Mouse (Mus musculus): Measurements from ENCODE around the gene Uck2.

Gene Uck2

DNA sequence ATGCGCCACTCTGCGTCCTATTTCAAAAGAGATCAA, at the start of gene Uck2:
Uck2 (minus strand) TSS at position 1 of the 36 bp plus-strand sequence.
- DNase-seq (ENCODE audit: low read depth, low spot score), result no peak

DNA sequence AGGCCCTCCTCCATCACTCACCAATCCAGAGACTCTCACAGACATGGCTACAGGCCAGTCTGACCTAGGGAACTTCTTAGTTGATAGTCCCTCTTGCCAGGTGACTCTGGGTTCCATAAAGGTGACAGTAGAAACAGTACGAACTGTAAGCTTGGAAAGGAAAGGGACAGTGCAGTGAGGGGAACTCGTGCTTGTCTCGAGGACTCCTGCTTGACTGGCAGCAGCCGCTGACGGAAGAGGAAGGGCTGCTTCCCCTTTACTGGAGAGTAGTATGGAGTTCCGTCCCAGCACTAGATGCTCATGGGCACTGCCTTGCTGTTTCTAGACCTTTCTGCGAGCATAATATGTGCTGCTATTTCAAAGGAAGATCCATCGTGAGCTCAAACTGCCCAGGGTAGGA, 46.0 kb upstream of the Uck2 start:
- DNase-seq (ENCODE audit: low read depth, low spot score), result no peak

DNA sequence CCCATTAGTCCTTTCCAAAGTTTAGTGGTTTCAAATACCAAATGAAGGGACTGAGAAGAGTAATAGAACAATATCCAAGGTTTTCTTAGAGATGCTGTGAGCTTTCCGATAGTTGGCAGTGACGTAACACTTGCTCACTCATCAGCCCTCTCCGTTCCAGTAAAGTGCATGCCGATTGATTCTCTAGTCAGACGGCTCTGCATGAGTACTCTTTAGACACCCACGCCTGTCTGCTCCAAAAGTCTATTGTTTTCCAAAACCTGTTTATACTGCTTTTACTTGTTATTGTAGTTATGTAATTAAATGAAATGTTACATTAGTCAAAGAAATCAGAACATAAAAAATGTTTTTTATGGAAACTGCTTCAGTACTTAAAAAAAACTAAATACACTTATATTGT, 43.7 kb upstream of the Uck2 start:
- DNase-seq (ENCODE audit: low read depth, low spot score), result no peak

DNA sequence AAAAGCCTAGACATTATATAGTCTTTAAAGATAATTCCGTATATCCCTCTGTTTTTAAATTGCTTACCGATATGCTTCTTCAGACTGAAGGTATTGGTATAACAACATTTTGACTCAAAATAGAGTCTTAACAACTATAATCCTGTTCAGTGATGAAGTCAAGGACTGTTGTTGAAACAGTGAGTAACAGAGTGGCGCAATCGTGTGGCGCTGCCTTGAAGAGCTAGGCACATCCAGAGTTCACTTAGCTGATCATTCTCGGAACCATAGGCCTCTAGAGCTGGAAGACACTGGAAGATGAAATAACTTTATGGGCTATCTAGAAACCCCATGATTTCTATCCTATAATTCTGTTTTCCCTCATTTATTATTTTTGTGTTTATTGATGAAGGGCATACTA, 36.6 kb upstream of the Uck2 start:
- DNase-seq (ENCODE audit: low read depth, low spot score), result no peak

DNA sequence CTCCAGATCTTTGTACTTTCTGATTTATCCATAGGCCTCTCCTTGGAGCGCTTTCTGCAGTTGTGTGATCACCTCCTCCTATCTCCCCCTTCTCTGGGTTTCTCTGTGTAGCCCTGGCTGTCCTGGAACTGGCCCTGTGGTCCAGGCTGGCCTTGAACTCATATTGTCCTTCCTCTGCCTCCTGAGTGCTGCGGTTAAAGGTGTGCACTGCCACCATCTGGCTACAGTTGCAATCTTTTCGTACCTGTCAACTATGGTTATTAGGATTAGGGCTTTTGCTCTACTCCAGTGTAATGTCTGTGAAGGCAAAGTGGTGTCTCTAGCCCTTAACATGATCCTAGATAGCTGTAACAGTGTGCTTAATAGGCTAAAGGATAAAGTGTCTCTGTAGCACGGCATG, 28.1 kb upstream of the Uck2 start:
- no peak for DNase-seq (ENCODE audit: low read depth, low spot score)

DNA sequence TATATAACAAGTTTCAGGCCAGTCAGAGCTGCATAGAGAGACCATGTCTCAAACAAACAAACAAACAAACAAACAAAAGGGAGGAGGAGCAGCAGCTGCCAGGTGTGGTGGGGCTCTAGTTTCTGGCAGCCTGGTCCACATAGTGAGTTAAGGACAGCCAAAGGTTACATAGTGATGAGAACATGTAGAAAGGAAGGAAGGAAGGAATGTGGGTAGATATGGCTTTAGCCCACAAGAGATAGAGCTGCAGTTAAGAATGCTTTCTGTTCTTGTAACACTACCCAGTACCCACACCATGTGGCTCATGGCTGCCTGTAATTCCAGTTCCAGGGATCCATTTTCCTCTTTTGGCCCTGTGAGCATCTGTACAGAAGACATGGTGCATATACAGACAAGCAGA, 27.2 kb upstream of the Uck2 start:
- no peak for DNase-seq (ENCODE audit: low read depth, low spot score)

DNA sequence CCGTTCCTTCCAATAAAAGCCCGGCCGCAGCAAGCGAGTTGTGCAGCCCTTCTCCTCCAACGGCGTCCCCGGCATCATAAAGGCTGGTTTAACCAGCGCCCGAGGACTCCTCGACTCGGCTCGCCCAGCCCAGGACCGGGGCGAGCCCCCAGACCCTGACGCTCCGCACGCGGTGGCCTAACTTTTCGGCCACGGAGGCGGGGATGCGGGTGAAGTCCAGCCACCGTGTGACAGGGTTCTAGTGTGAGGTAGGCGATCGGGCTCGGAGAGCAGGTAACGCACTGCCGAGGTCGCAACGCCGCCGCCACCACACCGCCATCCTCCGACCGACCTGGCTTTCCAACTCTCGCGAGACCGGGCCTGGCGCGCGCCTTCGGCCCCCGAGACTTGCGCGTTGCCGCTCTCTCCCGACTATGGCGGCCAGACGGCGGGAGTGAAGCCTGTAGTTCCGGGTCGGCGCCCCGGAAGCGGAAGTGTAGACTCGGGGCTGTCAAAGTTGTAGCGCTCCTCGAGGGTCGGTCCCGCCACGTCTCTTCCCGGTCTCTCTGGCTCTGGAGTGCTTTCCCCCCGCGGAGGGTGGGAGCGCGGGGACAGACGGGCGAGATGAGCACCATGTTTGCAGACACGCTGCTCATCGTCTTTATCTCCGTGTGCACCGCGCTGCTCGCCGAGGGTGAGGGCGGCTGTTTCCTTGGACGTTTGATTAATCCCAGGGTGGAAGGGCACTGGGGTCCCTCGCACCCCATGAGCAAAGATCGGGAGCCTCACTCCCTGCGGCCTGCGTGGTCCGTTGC, 23.3 kb upstream of the Uck2 start, which contains the start of gene Tmco1:
Tmco1 (plus strand) TSS at position 118 of the 794 bp plus-strand sequence.
- peak; percentile 93 for DNase-seq (ENCODE audit: low read depth, low spot score)

DNA sequence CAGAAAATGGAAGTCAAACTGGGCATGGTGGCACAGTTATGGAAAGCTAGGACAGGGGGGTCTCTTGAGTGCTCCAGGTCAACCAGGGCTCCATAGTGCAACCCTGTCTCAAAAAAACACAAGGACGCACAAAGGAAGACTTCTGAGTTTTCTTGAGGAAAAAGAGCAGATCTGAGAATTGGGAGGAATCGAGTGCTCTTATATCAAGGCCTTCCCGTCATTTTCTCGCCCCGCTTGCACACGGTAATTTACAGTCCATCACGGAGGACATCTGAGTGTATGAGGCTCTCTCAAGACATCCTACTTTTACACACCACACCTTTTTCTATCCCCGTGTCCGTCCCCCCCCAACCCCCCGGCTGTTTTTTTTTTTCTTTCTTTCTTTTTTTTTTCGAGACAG, 22.6 kb upstream of the Uck2 start:
- DNase-seq (ENCODE audit: low read depth, low spot score), result no peak

DNA sequence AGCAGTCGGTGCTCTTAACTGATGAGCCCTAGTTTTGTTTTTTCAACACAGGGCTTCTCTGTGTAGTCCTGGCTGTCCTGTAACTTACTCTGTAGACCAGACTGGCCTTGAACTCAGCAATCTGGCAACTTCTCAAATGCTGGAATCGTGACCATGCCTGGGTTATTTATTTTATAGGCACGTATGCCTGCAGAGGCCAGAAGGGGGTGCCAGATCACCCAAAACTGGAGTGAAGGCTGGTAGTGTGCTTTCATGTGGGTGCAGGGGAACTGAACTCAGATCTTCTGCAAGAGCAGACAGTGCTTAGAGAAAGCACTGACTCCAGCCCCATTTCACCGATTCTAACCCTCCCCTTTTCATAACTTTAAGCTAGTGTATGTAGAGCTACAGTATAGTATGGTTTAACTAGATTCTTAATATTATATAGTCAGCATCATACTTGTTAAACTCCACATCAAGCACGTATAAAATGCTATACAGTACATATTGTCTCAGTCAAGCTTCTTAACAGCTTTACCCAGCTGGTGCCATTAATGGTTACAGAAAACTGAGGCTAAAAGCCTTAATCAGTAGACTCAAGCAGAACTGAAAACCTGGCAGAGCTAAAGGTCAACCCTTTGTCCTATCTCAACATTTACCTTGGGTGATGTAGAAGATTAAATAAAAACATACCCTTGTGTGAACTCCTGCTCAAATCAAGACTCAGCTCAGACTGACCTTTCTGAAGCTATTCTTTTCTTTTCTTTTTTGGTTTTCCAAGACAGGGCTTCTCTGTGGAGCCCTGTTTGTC, 21.5 kb upstream of the Uck2 start:
- no peak for DNase-seq (ENCODE audit: low read depth, low spot score)

DNA sequence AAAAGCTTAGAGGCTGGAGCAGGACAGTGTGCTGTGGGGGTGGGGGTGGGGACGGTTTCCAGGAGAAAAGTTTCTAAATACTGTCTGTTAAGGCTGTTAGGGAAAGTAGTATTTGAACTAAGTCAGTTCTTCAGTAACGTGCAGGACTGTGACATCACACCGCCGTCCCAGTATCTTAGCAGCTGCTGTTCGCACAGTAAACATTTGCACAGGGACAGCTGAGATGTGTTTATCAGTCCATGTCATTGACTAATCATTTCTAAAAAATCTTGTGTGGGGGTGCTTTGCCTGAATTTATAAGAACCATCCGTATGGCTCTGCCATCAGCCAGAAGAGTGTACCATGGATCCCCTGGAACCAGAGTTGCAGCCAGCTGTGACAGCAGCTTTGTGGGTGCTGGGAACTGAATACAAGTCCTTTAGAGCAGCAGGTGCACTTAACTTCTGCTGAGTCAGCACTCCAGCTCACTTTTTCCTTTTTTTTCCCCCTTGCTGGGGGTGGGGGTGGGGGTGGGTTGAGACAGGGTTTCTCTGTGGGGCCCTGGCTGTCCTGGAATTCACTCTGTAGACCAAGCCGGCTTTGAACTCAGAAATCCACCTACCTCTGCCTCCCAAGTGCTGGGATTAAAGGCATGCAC, 20.5 kb upstream of the Uck2 start:
- no peak for DNase-seq (ENCODE audit: low read depth, low spot score)

DNA sequence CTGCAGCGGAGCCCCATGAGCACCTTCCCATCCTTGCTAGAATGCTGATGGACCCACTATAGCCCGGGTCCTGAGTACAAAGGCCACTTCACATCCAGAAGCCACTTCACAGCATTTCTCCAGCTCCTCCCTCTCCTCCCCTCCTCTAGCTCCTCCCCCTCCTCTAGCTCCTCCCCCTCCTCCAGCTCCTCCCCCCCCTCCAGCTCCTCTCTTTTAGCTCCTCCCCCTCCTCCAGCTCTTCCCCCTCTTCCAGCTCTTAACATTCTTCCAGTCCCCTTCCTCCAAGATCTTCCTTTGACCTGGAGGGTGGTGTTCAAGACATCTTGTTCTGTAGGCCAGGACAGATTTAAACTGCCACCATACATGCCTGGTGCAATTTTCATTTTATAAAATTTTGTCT, 15.0 kb upstream of the Uck2 start:
- no peak for DNase-seq (ENCODE audit: low read depth, low spot score)

DNA sequence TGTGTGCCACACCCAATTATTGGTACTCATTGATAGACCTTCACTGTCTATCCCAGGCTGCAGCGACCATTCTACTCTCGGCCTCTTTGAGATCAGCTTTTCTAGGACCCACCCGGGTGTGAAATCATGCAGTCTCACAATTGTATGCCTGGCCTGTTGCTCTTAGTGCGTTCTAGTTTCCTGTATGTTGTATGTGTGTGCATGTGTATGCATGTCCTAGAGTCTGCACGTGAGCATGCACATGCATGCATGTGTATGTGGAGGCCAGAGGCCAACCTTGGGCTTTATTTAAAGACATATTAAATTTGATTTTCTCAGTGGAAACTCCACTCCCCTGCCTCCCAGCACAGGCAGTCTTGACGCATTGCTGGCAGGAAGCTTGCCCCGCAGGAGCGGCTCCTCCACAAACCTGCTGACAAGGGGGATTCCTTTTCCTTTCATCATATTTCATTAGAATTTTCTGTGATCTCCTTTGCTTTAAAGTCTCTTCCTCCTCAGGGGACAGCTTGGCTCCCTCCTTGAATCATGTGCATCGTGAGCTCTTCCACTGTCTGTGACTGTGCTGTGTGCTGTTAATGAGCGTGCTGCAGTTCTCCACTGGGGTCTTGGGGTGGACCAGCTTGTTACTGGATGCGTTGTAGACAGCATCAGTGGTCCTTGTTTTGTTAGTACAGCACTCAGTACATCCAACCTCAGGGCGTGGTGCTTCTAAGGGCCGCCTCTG, 10.7 kb upstream of the Uck2 start:
- DNase-seq (ENCODE audit: low read depth, low spot score), result no peak

DNA sequence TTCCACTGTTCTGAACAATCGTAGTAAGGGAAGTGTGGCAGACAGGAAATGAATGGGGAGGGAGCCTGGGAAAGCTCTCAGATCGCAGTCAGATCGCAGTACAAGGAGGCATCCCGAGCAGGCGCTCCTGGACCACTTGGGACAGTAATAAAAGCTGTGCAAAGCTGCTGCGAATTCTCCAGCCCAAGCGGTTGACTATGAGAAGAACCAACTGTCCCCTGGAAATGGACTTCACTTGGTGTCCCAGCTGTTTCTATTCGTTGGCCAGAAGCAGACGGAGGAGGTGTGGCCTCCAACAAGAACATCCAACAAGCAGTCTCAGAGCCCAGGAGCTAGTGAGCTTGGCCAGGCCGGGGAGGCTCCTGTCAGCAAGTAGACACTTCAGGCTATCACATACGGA, 7.3 kb upstream of the Uck2 start:
- no peak for DNase-seq (ENCODE audit: low read depth, low spot score)

DNA sequence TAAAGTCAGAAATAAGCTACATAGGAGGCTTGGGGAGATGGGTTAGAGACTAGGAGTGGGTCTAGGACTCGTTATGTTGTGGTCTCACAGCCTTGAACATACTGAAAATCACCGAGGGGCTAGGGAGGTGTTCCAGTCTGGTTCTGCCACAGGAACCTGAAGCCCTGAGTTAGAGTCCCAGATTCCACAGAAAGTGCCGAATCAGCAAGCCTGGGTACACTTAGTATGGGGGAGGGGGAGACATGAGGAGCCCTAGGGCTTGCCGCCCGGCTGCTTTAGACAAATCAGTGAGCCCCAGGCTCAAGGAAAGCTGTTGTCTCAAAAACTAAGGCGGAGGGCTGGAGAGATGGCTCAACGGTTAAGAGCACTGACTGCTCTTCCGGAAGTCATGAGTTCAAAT, 6.5 kb upstream of the Uck2 start:
- DNase-seq (ENCODE audit: low read depth, low spot score), result no peak

DNA sequence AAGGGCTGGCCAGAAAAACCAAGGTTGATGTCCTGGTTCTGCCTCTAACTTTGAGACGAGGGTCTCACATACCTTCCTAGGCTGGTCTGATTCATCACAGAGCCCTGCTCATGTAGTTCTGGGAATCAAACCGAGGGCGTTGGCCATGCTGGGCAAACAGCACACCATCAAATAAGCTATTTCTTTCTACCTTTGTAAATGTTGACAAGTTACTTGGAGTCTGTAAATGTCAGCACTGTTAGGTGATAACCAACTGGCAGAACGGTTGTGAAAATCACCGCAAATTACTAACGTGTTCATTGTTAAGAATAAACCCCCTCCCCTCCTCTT, 5.1 kb upstream of the Uck2 start:
- DNase-seq (ENCODE audit: low read depth, low spot score), result no peak

DNA sequence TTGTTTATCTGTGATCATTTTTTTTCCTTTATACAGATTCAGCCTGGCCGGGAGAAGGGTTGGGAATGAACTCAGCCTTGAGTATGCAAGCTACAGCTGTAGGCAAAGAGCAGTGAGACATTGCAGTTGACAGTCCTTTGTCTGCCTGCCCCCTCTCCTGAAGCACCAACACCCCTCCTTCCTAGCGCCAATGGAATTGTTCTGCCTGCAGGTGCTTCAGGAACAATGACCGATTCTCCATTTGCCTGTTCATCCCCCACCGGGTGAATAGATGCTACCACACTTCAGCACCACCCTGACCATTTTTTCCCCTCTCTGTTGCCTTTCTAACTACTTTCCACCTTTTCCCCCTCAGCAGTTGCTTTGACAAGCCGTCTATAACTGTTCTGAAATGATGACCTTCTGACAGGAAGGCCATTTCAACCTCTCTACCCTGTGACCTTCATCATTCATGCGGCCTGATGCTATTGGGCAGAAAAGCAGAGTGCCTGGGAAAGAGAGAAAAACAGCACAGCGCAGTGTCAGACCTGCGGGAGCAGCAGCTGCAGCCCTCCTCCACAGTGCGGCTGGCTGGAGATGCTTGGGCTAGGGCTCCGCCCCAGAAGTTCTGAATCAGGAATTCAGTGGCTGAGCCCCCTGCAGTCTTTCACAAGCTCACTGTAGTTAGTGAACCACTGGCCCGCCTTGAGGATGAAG, 4.6 kb upstream of the Uck2 start:
- no peak for DNase-seq (ENCODE audit: low read depth, low spot score)

DNA sequence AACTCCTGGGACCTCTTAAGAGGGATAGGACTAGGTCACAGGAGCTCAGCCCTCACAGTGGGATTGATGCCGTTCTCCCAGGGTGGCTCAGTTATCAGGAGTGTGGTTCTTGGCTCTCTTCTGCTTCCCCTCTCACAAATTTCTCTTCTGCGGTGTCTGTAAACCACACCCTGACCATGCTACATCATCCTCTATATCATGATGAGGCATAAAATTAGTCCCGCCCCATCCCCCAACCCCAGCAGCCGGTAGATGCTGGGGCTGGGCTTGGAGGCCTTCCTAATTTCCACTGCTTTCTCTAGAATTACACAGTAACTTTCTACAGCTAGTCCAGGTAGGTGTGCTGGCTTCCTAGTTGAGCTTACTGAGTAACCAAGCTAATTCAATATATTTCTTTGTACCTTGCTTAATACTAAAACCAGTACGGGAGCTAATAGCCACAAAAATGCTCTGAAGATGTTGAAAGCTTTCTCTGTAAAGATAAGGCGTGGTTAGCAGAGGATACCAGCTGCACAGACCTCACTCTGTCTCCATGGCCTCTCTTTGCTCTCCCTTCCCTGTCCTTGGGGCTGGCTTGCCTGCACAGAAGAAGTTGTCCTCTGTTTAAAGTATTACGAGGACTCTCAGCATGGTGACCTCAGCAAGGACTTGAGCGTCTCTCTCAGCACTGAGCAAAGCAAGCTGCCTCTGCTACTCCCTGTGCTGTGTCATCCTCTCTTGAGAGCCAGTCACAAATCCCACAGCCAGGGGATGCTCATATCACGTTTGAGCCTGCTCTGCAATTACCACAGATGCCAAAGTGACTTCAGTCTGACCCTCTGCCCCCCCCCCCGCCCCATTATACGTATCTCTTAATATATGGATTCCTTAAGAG, 3.8 kb upstream of the Uck2 start:
- no peak for DNase-seq (ENCODE audit: low read depth, low spot score)

DNA sequence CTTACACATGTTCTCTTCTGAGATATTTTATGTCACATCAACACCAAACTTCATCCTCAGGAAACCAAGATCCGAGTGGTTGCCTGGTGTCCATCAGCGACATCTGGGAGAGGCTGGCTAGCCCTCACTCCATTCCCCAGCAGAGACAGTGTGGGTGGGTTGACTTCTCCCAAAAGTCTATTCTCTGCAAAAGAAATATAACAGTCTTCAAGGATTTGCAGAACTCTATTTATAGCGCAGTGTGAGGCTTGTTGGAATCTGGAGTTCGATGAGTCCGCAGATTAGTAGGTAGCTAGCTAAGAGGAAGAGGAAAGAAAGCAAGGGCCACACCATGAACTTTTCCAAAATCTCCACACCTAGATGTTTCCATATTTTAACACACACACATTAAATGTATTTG, 2.0 kb upstream of the Uck2 start:
- DNase-seq (ENCODE audit: low read depth, low spot score), result no peak

DNA sequence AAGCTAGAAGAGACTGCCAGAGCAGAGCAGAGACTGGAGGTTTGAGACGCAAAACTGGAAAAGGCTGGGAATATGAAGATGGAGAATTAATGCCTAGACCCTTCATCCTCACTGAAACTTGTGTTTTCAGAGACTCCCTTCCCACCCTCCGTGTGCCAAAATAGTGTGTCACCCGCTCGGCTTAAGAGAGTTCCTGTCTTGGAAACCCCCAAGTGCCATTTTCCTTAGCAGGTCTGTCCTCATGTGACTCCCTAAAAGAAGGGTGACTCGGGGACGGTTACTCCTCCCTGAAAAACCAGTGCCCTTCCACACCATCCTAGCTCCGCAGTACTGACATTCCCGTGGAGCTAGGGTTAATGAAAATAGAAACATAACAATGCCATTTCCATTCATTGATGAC, 236 bp upstream of the Uck2 start:
- no peak for DNase-seq (ENCODE audit: low read depth, low spot score)

DNA sequence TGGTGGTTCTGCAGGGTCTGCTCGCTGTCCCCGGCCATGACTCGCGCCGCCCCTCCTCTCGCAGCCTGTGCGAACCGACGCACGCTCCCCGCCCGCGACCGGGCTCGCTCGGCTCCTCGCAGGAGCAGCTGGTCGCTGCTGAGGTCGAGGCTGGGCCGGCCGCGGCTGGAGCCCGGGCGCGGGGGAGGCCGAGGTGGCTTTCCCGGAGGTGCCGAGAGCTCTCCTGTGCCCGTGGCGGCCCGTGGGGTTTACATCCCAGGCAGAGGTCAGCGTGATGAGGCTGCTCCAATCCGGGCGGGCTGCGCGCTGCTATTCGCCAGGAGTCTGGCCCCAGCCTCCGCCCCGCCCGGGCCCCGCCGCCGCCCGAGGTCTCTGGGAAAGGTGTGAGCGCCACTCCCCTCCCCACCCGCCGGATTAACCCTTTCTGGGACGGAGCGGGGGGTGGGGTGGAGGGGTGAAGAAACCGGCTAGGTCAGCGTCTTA, 242 bp downstream of the Uck2 start:
- DNase-seq (ENCODE audit: low read depth, low spot score), result peak; percentile 84

DNA sequence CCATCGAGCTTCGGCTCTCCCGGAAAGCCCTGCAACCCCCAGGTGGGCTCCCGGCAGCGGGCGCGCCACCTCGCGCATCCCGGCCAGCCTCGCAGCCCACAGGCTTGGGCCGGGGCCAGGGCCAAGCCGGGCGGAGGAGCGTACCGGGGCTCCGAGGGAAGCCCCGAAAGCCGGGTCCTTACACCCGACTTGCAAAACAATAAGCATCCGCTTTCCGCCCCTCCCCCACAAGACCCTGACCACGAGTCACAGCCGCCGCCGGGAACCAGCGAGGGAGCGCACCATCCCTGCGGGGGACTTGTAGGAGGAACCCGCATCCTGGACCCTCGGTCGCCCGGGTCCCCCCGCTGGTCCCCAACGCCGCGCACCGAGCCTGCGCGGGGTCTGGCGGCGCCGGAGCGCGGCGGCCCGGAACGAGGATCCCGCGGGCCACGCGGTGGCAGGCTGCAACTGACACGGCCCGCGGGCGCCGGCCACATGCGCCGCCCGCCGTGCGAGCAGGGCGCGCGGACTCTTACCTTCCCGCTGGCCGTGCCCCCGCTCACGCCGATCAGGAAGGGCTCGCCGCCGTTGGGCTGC, 773 bp downstream of the Uck2 start:
- peak; percentile 69 for DNase-seq (ENCODE audit: low read depth, low spot score)
